Mouse (Mus musculus) testis, adult 2 months (tissue): ENCODE results near the gene Mc3r.

Experiments used
- CTCF ChIP-seq: fragments of 200-500 bp; IDR thresholded peaks from 2 replicates; pipeline ENCODE4 v1.5.1; 2012; ENCODE audit warnings: low read depth, mild to moderate bottlenecking, inconsistent platforms, low read length, moderate library complexity; ENCODE audit not compliant: control insufficient read depth, insufficient read depth, insufficient replicate concordance
- POLR2A ChIP-seq: fragments of 200-500 bp; IDR thresholded peaks from 2 replicates; pipeline ENCODE4 v1.6.1; 2012; ENCODE audit warnings: low read depth, mild to moderate bottlenecking, inconsistent platforms, low read length, moderate library complexity; ENCODE audit not compliant: control insufficient read depth

DNA sequence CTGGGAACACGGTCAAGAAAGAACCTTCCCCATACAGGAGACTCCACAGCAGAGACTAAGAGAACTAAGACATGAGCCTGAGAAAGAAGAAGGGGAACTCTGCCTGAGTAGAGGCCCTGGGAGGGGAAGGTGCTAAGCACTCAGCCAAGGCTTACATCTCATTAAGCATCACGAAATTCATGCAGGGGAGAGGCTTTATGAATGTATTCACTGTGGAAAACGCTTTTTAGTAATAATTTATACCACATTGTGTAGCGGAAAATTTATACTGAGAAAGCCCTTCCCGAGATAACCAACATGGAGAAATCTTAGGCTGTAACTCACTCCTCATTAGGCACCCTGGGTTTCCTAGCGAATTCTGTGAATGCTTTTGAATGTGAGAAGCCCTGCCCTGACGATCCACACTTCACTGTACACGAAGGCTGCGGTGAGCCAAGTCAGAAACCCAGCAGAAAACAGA lies 22.2 kb downstream of the Mc3r start:
- no peak for TF ChIP-seq CTCF
- no peak for TF ChIP-seq POLR2A
